Mouse (Mus musculus) kidney, adult 2 months (tissue): Measurements from ENCODE around the gene 2210010C04Rik. TPM values are rescaled to one million over a fixed set of nuclear protein-coding genes. Genes with fewer than 3 reads are reported as not detected.

Source experiments
- DNase-seq: peaks from one replicate; pipeline ENCODE4 v3.0.0; 2021
- H3K27ac ChIP-seq: fragments of 200-500 bp; 2 replicates; pipeline ENCODE4 v1.5.1; 2012; ENCODE audit warnings: low read depth, low read length, control low read depth, inconsistent platforms; ENCODE audit not compliant: insufficient read depth
- H3K27me3 ChIP-seq: fragments of 200-500 bp; replicated peaks from 2 replicates; pipeline ENCODE4 v1.6.1; 2012; ENCODE audit warnings: mild to moderate bottlenecking, moderate library complexity, low read length, inconsistent platforms; ENCODE audit not compliant: control insufficient read depth, insufficient read depth
- H3K36me3 ChIP-seq: fragments of 200-500 bp; 2 replicates; pipeline ENCODE4 v1.6.1; 2012; ENCODE audit warnings: mild to moderate bottlenecking, moderate library complexity, low read length, inconsistent platforms; ENCODE audit not compliant: control insufficient read depth, insufficient read depth
- H3K4me1 ChIP-seq: fragments of 200-500 bp; 2 replicates; pipeline ENCODE4 v1.6.1; 2011; ENCODE audit warnings: low read length; ENCODE audit not compliant: control insufficient read depth, insufficient read depth
- H3K4me3 ChIP-seq: fragments of 200-500 bp; 2 replicates; pipeline ENCODE4 v1.5.1; 2011; ENCODE audit warnings: mild to moderate bottlenecking, low read depth, low read length, control low read depth; ENCODE audit not compliant: insufficient read depth
- CTCF ChIP-seq: fragments of 200-500 bp; conservative IDR thresholded peaks from 2 replicates; pipeline ENCODE4 v1.5.1; 2011; ENCODE audit warnings: low read depth, mild to moderate bottlenecking, control low read depth, low read length, moderate library complexity, mixed read lengths; ENCODE audit not compliant: insufficient read depth, insufficient read length
- POLR2A ChIP-seq: fragments of 200-500 bp; IDR thresholded peaks from one replicate; pipeline ENCODE4 v1.6.1; 2011; ENCODE audit warnings: low read depth, low read length, control low read depth
- WGBS: fragments of 180-500 bp; shearing (Covaris S2); methylation state at CpG from one replicate; pipeline ENCODE4 v1.1.7; 2018; 5-methylcytosine and 5-hydroxymethylcytosine counted together
- polyA plus RNA-seq: library from polyadenylated mRNA; depleted of rRNA; stranded (reverse); fragments of >200 nt; gene quantifications from 2 replicates; pipeline ENCODE4 v1.2.3, GENCODE M21; 2012; rRNA removed

Gene 2210010C04Rik
- polyA plus RNA-seq = 0.05 TPM in 1 of 2 replicates, not detected in the other

DNA sequence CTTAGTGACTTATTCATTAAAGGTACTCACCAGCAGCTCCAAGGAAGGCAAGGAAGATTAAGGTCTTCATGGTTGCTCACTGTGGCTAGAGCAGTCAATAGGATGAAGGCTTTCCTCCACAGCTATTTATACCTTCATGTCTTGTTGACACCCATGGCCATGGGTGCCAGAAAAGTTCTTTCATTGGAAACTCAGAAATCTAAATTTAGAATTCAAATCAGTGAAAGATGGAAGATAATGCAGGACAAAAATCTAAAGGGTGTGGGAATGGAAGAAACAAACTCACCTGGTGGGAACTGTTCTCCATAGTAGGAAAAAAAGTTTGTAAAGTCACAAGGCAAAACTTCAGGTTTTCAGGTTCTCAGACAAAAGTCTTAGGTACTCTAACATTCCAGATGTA lies at the start of gene 2210010C04Rik:
Gene 2210010C04Rik, minus strand, starts transcription at position 101 of the 400 bp plus-strand sequence.
- Histone ChIP-seq H3K27ac (no peak within 1 kb of the TSS), H3K4me1 (no peaks in the 10 kb centered on the region), H3K27me3 (no peaks in the 10 kb centered on the region), H3K36me3 (no peaks in the 10 kb centered on the region), H3K4me3 (no peak within 1 kb of the TSS)
- no peak for TF ChIP-seq POLR2A
- TF ChIP-seq CTCF = no peak
- DNase-seq = no peak

GRCm38 (mm10) chr6:41080121-41080520 lies 44.8 kb upstream of the 2210010C04Rik start:
- H3K4me1 ChIP-seq = no peaks in the 10 kb centered on the region
- DNase-seq = no peak
- H3K36me3 ChIP-seq = no peaks in the 10 kb centered on the region
- no peak overlapping the region for H3K27ac ChIP-seq
- no peaks in the 10 kb centered on the region; the same call in 1 of the 2 replicates for H3K27me3 ChIP-seq
- H3K4me3 ChIP-seq = no peak overlapping the region
- no peak for TF ChIP-seq POLR2A
- TF ChIP-seq CTCF = no peak

DNA sequence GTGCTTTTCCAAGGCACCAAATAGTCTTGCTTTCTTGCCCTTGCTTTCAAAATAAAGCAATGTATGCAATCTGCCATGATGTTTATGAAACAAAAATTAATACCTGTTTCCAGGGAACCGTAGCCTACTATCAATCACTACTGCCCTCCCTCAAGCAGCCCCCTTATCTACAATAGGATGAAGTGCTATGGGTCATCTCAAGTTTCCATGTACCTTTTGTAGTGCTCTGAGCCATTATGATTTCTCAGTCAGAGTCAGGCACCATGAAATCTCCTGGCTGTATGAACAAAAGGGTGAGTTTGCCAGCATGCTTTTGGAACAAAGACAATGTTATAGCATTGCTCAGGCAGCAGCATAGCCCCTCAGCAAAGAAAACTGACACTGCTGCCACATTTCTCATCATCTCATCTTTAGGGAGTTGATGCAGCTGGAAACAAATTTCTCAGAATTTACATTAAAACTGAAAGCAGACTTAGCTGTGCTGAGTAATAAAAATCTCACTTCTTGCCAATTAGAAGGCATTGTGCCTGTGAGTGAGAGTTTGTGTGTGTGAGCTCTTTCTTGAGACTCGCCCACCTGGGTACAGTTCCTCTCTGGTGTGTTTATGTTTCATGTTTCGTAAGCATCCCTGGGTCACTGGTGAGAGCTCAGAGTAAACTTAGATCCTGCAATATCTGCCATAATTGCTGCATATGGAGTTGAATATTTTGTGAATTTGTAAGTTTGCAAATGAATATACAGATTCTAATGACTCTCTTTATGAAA lies 43.4 kb upstream of the 2210010C04Rik start:
- TF ChIP-seq POLR2A (no peak), CTCF (no peak)
- DNase-seq = no peak
- Histone ChIP-seq H3K27ac (no peak overlapping the region), H3K27me3 (no peaks in the 10 kb centered on the region), H3K4me3 (no peak overlapping the region), H3K4me1 (no peaks in the 10 kb centered on the region), H3K36me3 (no peaks in the 10 kb centered on the region)
- 60% methylated on average over 3 of the region's 3 CpGs for WGBS

GRCm38 (mm10) chr6:41075753-41076152 lies 40.4 kb upstream of the 2210010C04Rik start:
- TF ChIP-seq CTCF = no peak
- TF ChIP-seq POLR2A = no peak
- H3K27me3 ChIP-seq = no peaks in the 10 kb centered on the region
- DNase-seq = no peak

DNA sequence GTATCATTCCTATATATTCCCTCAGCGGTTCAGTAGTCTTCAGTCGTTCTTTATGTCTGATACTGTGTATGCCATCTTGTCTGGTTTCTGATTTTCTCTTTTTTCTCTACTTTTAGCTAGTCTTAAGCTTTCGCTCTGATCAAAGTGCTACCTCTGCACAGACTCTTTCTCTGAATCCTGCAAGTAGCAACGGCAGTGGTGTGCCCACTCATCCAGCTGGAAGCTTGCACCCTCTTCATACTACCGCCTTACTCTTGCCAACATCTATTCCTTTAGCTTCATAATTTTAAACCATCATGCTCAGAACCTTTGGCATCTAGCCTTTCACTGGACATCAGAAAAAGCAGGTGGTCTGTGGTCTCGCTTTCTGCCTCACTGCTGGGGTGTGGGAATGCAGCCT lies 28.0 kb upstream of the 2210010C04Rik start:
- 89% methylated on average over 6 of the region's 6 CpGs for WGBS

More at GRCm38 (mm10) chr6:41075753-41076152, 40.4 kb upstream of the 2210010C04Rik start:
- no peak overlapping the region for H3K4me3 ChIP-seq
- no peak overlapping the region for H3K27ac ChIP-seq
- 51% methylated on average over 2 of the region's 2 CpGs for WGBS
- no peaks in the 10 kb centered on the region for H3K4me1 ChIP-seq
- no peaks in the 10 kb centered on the region for H3K36me3 ChIP-seq

GRCm38 (mm10) chr6:41062746-41063145 lies 27.4 kb upstream of the 2210010C04Rik start:
- 36% methylated on average over 3 of the region's 3 CpGs for WGBS
- TF ChIP-seq POLR2A = no peak
- TF ChIP-seq CTCF = no peak
- no peak for DNase-seq
- no peaks in the 10 kb centered on the region for H3K36me3 ChIP-seq
- H3K27ac ChIP-seq = no peak overlapping the region
- no peak overlapping the region for H3K4me3 ChIP-seq
- no peaks in the 10 kb centered on the region for H3K27me3 ChIP-seq
- H3K4me1 ChIP-seq = no peaks in the 10 kb centered on the region

More for the DNA sequence above, 28.0 kb upstream of the 2210010C04Rik start:
- DNase-seq = no peak
- Histone ChIP-seq H3K27ac (no peak overlapping the region), H3K4me1 (no peaks in the 10 kb centered on the region), H3K4me3 (no peak overlapping the region), H3K36me3 (no peaks in the 10 kb centered on the region), H3K27me3 (no peaks in the 10 kb centered on the region)
- TF ChIP-seq CTCF (no peak), POLR2A (no peak)

DNA sequence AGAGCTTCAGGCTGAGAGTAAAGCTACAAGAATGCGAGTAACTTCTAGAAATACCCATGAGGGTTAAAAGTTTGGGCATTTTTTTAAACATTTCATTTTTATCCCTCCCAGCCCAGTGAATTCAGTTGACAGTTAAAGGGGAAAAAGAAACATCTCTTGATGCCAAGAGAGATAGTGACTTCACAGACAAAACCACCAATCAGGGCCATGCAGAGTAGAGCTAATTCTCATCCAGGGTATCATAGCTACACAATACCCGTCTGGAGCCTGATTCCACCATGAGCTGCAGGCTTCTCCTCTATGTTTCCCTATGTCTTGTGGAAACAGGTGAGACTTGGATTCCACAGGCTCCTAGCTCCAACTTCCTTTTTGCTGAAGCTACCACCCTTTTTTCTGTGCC lies 26.8 kb upstream of the 2210010C04Rik start:
- no peak for DNase-seq
- no peaks in the 10 kb centered on the region for H3K4me1 ChIP-seq
- no peaks in the 10 kb centered on the region for H3K27me3 ChIP-seq
- no peak overlapping the region for H3K27ac ChIP-seq
- no peaks in the 10 kb centered on the region for H3K36me3 ChIP-seq
- H3K4me3 ChIP-seq = no peak overlapping the region
- TF ChIP-seq CTCF (no peak), POLR2A (no peak)
- 73% methylated on average over 2 of the region's 2 CpGs for WGBS

DNA sequence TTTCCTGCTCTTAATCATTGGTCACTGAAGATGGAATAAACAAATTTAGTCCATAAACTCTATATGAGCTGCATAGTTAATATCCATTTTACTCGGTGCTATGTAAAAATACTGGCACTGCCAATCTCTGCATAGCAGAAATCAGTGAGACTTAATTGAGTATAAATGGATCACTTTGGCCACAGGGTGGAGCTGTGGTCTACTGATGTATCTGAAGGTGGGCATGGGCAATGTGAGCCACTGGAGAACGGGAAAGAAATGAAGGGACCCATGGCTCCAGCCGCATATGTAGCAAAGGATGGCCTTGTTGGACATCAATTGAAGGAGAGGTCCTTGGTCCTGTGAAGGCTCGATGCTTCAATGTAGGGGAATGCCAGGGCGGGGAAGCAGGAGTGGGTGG lies 25.8 kb upstream of the 2210010C04Rik start:
- H3K4me3 ChIP-seq = no peak overlapping the region
- no peak overlapping the region for H3K27ac ChIP-seq
- H3K36me3 ChIP-seq = no peaks in the 10 kb centered on the region
- 70% methylated on average over 5 of the region's 5 CpGs for WGBS
- no peaks in the 10 kb centered on the region for H3K27me3 ChIP-seq
- H3K4me1 ChIP-seq = no peaks in the 10 kb centered on the region
- DNase-seq = no peak
- TF ChIP-seq CTCF (no peak), POLR2A (no peak)
